Mouse (Mus musculus): ENCODE measurements around the gene Ube2u. TPM values are rescaled to one million over a fixed set of nuclear protein-coding genes. Genes with fewer than 3 reads are reported as not detected.
"Not testable (repeated sequence)": the region's sequence is repeated elsewhere in the genome, so short reads cannot be mapped to it uniquely, and the experiment has no call there.

The Ube2u gene
- total RNA-seq (2021), result not detected

GRCm38 (mm10) chr4:100478592-100479321, at the start of gene Ube2u:
Gene Ube2u, plus strand, starts transcription at chr4:100478849.
- intact Hi-C loops (cut with DNase I), result no loop called here
- peak; percentile 4 to 13 for DNase-seq (ENCODE audit: low spot score in 2 of 2)

GRCm38 (mm10) chr4:100429371-100429900, 49.2 kb upstream of the Ube2u start:
- no peak for DNase-seq (ENCODE audit: low spot score in 2 of 2)
- intact Hi-C loops (cut with DNase I), result no loop called here

- DNase-seq (ENCODE audit: low spot score in 2 of 2), result no peak
- intact Hi-C loops (cut with DNase I), result no loop called here
Measured at GRCm38 (mm10) chr4:100435281-100436168, 43.1 kb upstream of the Ube2u start.

GRCm38 (mm10) chr4:100436169-100436547, 42.5 kb upstream of the Ube2u start:
- intact Hi-C loops (cut with DNase I), result no loop called here
- DNase-seq (ENCODE audit: low spot score in 2 of 2), result no peak

- DNase-seq (ENCODE audit: low spot score in 2 of 2), result no peak
- intact Hi-C loops (cut with DNase I), result no loop called here
Measured at GRCm38 (mm10) chr4:100446897-100447296, 31.8 kb upstream of the Ube2u start.

- intact Hi-C loops (cut with DNase I), result no loop called here
- DNase-seq (ENCODE audit: low spot score in 2 of 2), result no peak
Measured at GRCm38 (mm10) chr4:100462493-100463120, 16.0 kb upstream of the Ube2u start.

GRCm38 (mm10) chr4:100488447-100488846, 9.8 kb downstream of the Ube2u start:
- intact Hi-C loops (cut with DNase I), result no loop called here

GRCm38 (mm10) chr4:100495176-100495575, 16.5 kb downstream of the Ube2u start:
- intact Hi-C loops (cut with DNase I), result no loop called here

More at GRCm38 (mm10) chr4:100488447-100488846, 9.8 kb downstream of the Ube2u start:
- DNase-seq (ENCODE audit: low spot score in 2 of 2), result no peak

GRCm38 (mm10) chr4:100496521-100496920, 17.9 kb downstream of the Ube2u start:
- intact Hi-C loops (cut with DNase I), result no loop called here
- DNase-seq (ENCODE audit: low spot score in 2 of 2), result no peak

More at GRCm38 (mm10) chr4:100495176-100495575, 16.5 kb downstream of the Ube2u start:
- no peak for DNase-seq (ENCODE audit: low spot score in 2 of 2)

GRCm38 (mm10) chr4:100498192-100498591, 19.5 kb downstream of the Ube2u start:
- DNase-seq (ENCODE audit: low spot score in 2 of 2), result no peak
- intact Hi-C loops (cut with DNase I), result no loop called here

GRCm38 (mm10) chr4:100499037-100499601, 20.5 kb downstream of the Ube2u start:
- DNase-seq (ENCODE audit: low spot score in 2 of 2); intact Hi-C loops (cut with DNase I): not testable (repeated sequence)

- no peak for DNase-seq (ENCODE audit: low spot score in 2 of 2)
- intact Hi-C loops (cut with DNase I), result no loop called here
Measured at GRCm38 (mm10) chr4:100503337-100503736, 24.7 kb downstream of the Ube2u start.

GRCm38 (mm10) chr4:100517646-100518045, 39.0 kb downstream of the Ube2u start:
- intact Hi-C loops (cut with DNase I), result no loop called here

GRCm38 (mm10) chr4:100522534-100522933, 43.9 kb downstream of the Ube2u start:
- intact Hi-C loops (cut with DNase I), result no loop called here
- DNase-seq (ENCODE audit: low spot score in 2 of 2), result no peak

More at GRCm38 (mm10) chr4:100517646-100518045, 39.0 kb downstream of the Ube2u start:
- no peak for DNase-seq (ENCODE audit: low spot score in 2 of 2)

- DNase-seq (ENCODE audit: low spot score in 2 of 2), result no peak
- intact Hi-C loops (cut with DNase I), result no loop called here
Measured at GRCm38 (mm10) chr4:100524741-100525140, 46.1 kb downstream of the Ube2u start.

GRCm38 (mm10) chr4:100526296-100526695, 47.6 kb downstream of the Ube2u start:
- intact Hi-C loops (cut with DNase I), result no loop called here
- no peak for DNase-seq (ENCODE audit: low spot score in 2 of 2)

- intact Hi-C loops (cut with DNase I), result no loop called here
- DNase-seq (ENCODE audit: low spot score in 2 of 2), result no peak
Measured at GRCm38 (mm10) chr4:100527086-100527485, 48.4 kb downstream of the Ube2u start.

GRCm38 (mm10) chr4:100527554-100528001, 48.9 kb downstream of the Ube2u start:
- intact Hi-C loops (cut with DNase I), result no loop called here
- no peak for DNase-seq (ENCODE audit: low spot score in 2 of 2)

- intact Hi-C loops (cut with DNase I), result loop anchor here (5.0 kb wide), 1 partner anchor 506 kb away; no protein-coding TSS in a partner anchor
- DNase-seq (ENCODE audit: low spot score in 2 of 2), result no peak
Measured at GRCm38 (mm10) chr4:100533607-100534006, 55.0 kb downstream of the Ube2u start.
